In genomic region chr7:81829379-81829894, GRCm38 (mm10) we compare ENCODE assay signal across 8 mouse cellular contexts. TPM values are rescaled to one million over a fixed set of nuclear protein-coding genes. Genes with fewer than 3 reads are reported as not detected.
DNase-seq lines count a peak whose midpoint lies in the region; ATAC-seq and TF ChIP-seq lines count a peak whose summit lies in the region.

TSS of gene Btbd1 (minus strand) at chr7:81829431.

- no peaks in the 10 kb centered on the region for H3K9me3 ChIP-seq in ES-E14 (ENCODE audit: control insufficient read depth, insufficient read depth, low read depth, low read length)
- no peaks in the 10 kb centered on the region for H3K9me3 ChIP-seq in lung, postnatal 0 days (ENCODE audit: low read length)

- H3K9ac ChIP-seq in ES-E14 (ENCODE audit: insufficient read depth, low read depth, low read length, poor library complexity, severe bottlenecking), result peak within 1 kb of the TSS; percentile 80
- H3K9ac ChIP-seq in lung, postnatal 0 days (replicated peaks; ENCODE audit: low read depth), result peak within 1 kb of the TSS; percentile 63

- WGBS in lung, postnatal 0 days, result 1% methylated on average over 28 of the region's 58 CpGs

- no peak for TF ChIP-seq EP300 in lung, postnatal 0 days (IDR thresholded peaks at IDR 0.05)

- H3K4me1 ChIP-seq in ES-E14 (ENCODE audit: control insufficient read depth in 2 of 2, insufficient read depth in 2 of 2, low read length in 2 of 2, poor library complexity in 1 of 2), result peaks cover 2 to 5% of the 10 kb centered on the region in 2 experiments; a peak in 3 of 4 replicates
- H3K4me1 ChIP-seq in lung, postnatal 0 days (ENCODE audit: insufficient read depth, low read depth, low read length), result peaks cover 14% of the 10 kb centered on the region; the same call in 1 of the 2 replicates

- TF ChIP-seq CTCF in lung, postnatal 0 days (IDR thresholded peaks at IDR 0.05), result no peak

- H3K4me2 ChIP-seq in lung, postnatal 0 days (replicated peaks; ENCODE audit: low read depth, low read length), result peak within 1 kb of the TSS; percentile 70

- no peaks in the 10 kb centered on the region for H3K36me3 ChIP-seq in ES-E14 (ENCODE audit: control insufficient read depth, insufficient read depth, low read length, poor library complexity, severe bottlenecking)
- H3K36me3 ChIP-seq in lung, postnatal 0 days (ENCODE audit: insufficient read depth, low read length), result no peaks in the 10 kb centered on the region

- peak within 1 kb of the TSS; percentile 80 to 88 for H3K4me3 ChIP-seq in ES-E14 (ENCODE audit: insufficient read depth in 1 of 2, low read depth in 1 of 2, low read length in 2 of 2, poor library complexity in 1 of 2, severe bottlenecking in 1 of 2)
- peak within 1 kb of the TSS; percentile 77 for H3K4me3 ChIP-seq in lung, postnatal 0 days (ENCODE audit: low read depth, low read length)

- H3K27ac ChIP-seq in ES-E14 (ENCODE audit: insufficient read depth, low read depth, low read length, poor library complexity, severe bottlenecking), result peak within 1 kb of the TSS; percentile 4; the same call in 1 of the 2 replicates
- H3K27ac ChIP-seq in lung, postnatal 0 days (ENCODE audit: low read length), result peak within 1 kb of the TSS; percentile 94

- peak; percentile 62 for DNase-seq in ES-E14 (ENCODE audit: low read depth, low spot score)
- DNase-seq in cerebellum, adult 18-20 months, result peak; percentile 64 to 84
- DNase-seq in layer of hippocampus, postnatal 10 days (ENCODE audit: low spot score in 2 of 2), result peak; percentile 77 to 89
- DNase-seq in lung, postnatal 0 days (ENCODE audit: low spot score), result peak; percentile 95
- peak; percentile 64 for DNase-seq in ovary, postnatal 10 days (ENCODE audit: low spot score)
- peak; percentile 92 for DNase-seq in thymus, postnatal 14 days

- no peaks in the 10 kb centered on the region for H3K27me3 ChIP-seq in lung, postnatal 0 days (replicated peaks; ENCODE audit: insufficient read depth, low read length)

- in situ Hi-C loops in ES-E14 (cut with MboI; ENCODE audit: low sequenced_read_pairs in 2 of 2, unreplicated experiment in 2 of 2), result no loop called here

- peak; percentile 84 for ATAC-seq in frontal cortex, adult (ENCODE audit: low TSS enrichment)
- peak; percentile 55 to 78 for ATAC-seq in hematopoietic stem cell, adult 5-6 weeks (replicated peaks in 1 of 2; ENCODE audit: insufficient read depth in 1 of 2, low FRiP score in 2 of 2, low TSS enrichment in 1 of 2, low read depth in 1 of 2, poor library complexity in 2 of 2, severe bottlenecking in 2 of 2)
- ATAC-seq in lung, postnatal 0 days, result peak; percentile 97

TF ChIP-seq in ES-E14, 5 proteins besides CTCF, POLR2A, EP300 and RAD21:
- no peak for TF ChIP-seq ZC3H11A (IDR thresholded peaks at IDR 0.05; ENCODE audit: borderline replicate concordance, low read depth, low read length)
- TF ChIP-seq HCFC1 (IDR thresholded peaks at IDR 0.05; ENCODE audit: borderline replicate concordance, insufficient read depth, low read length), result no peak
- no peak for TF ChIP-seq CHD2 (IDR thresholded peaks at IDR 0.05; ENCODE audit: low read depth, low read length)
- no peak for TF ChIP-seq ZNF384 (IDR thresholded peaks at IDR 0.05; ENCODE audit: low read depth, low read length)
- no peak for TF ChIP-seq MAFK (IDR thresholded peaks at IDR 0.05; ENCODE audit: insufficient read depth, low read depth, low read length)

RNA-seq across cellular contexts. Expression of gene Btbd1, which starts in this region (rescaled TPM):
- total RNA-seq in ES-E14 (2012; rRNA removed), result 26.5 and 28.2 TPM in 2 replicates
- total RNA-seq in hematopoietic stem cell, adult 5-6 weeks (2017), result 90.9 and 142 TPM in 2 replicates
- 100 to 1,000 TPM; 118 to 123 TPM for total RNA-seq in layer of hippocampus, postnatal 10 days (2021)
- 51.8 and 54.3 TPM in 2 replicates for polyA plus RNA-seq in lung, postnatal 0 days (2015; fragmentation: Nextera tagmentation; extraction: Ambion mirVana)

Comparison
In these comparisons a context has a peak if more than half of its experiments do, and no peak if none do; other contexts are left out.
1. Peak in every context shown above with its lines: DNase-seq, ATAC-seq, H3K4me3 ChIP-seq and H3K27ac ChIP-seq.